Mouse (Mus musculus) heart, postnatal 0 days (tissue): Measurements from ENCODE around the gene 1700030K09Rik.

ENCODE experiments used
- CTCF ChIP-seq: IDR thresholded peaks from 2 replicates; pipeline ENCODE4 v1.5.1; 2016; ENCODE audit warnings: antibody characterized with exemption, control low read depth, low read depth
- EP300 ChIP-seq: IDR thresholded peaks from 2 replicates; pipeline ENCODE4 v1.6.1; 2016; ENCODE audit warnings: antibody characterized with exemption, low read depth

GRCm38 (mm10) chr8:72491017-72491416 is 47.3 kb downstream of the 1700030K09Rik start:
- TF ChIP-seq CTCF (no peak), EP300 (no peak)
